21 mouse cellular contexts compared by ENCODE assay signal in genomic region chr16:17018071-17018470, GRCm38 (mm10). TPM values are rescaled to one million over a fixed set of nuclear protein-coding genes. Genes with fewer than 3 reads are reported as not detected.
A peak's percentile ranks its signal among the peaks of the same experiment; 100 is the strongest.
DNase-seq lines count a peak whose midpoint lies in the region; ATAC-seq lines count a peak whose summit lies in the region.
"Had no signal": no experiment of that assay in that cellular context is flagged by ENCODE, and none has a peak within 500 bp of the region (broad histone marks: within the 10 kb centered on the region; RNA-seq: fewer than 3 reads in every experiment).

No protein-coding gene starts in this region.

- H3K27me3 ChIP-seq in neural tube, embryonic 15.5 days (replicated peaks) = no peaks in the 10 kb centered on the region
- H3K27me3 ChIP-seq in midbrain, embryonic 16.5 days (ENCODE audit: control insufficient read depth, insufficient read depth, low read depth, low read length) = no peaks in the 10 kb centered on the region
- H3K27me3 ChIP-seq: forebrain, embryonic 13.5 days; hindbrain, embryonic 12.5 days; hindbrain, embryonic 15.5 days had no signal

- no peak for ATAC-seq in neural tube, embryonic 15.5 days (ENCODE audit: low FRiP score)
- no peak for ATAC-seq in midbrain, embryonic 16.5 days
- ATAC-seq: CD4-positive, CD25-positive, alpha-beta regulatory T cell, adult 4 months; forebrain, embryonic 13.5 days; forebrain, embryonic 16.5 days had no signal

- no peak overlapping the region for H3K4me2 ChIP-seq in neural tube, embryonic 15.5 days
- no peak overlapping the region for H3K4me2 ChIP-seq in midbrain, embryonic 16.5 days (ENCODE audit: low read length)
- H3K4me2 ChIP-seq: forebrain, embryonic 13.5 days; heart, embryonic 11.5 days; hindbrain, embryonic 12.5 days; hindbrain, embryonic 15.5 days had no signal

- no peak overlapping the region for H3K9ac ChIP-seq in neural tube, embryonic 15.5 days (replicated peaks)
- H3K9ac ChIP-seq in midbrain, embryonic 16.5 days (ENCODE audit: low read depth, low read length) = no peak overlapping the region
- H3K9ac ChIP-seq: forebrain, embryonic 13.5 days; hindbrain, embryonic 12.5 days; hindbrain, embryonic 15.5 days had no signal

- H3K9me3 ChIP-seq in neural tube, embryonic 15.5 days (replicated peaks) = no peaks in the 10 kb centered on the region
- no peaks in the 10 kb centered on the region for H3K9me3 ChIP-seq in midbrain, embryonic 16.5 days (replicated peaks; ENCODE audit: control insufficient read depth, low read length, poor library complexity, severe bottlenecking)
- H3K9me3 ChIP-seq: forebrain, embryonic 10.5 days; forebrain, embryonic 13.5 days; hindbrain, embryonic 12.5 days; hindbrain, embryonic 15.5 days had no signal

- H3K4me1 ChIP-seq in neural tube, embryonic 15.5 days = no peaks in the 10 kb centered on the region
- 0 out of 2 replicates have a peak, but pooled peaks cover 2% of the 10 kb centered on the region for H3K4me1 ChIP-seq in midbrain, embryonic 16.5 days (ENCODE audit: control insufficient read depth, insufficient read depth, low read length)
- H3K4me1 ChIP-seq: forebrain, embryonic 10.5 days; forebrain, embryonic 13.5 days; hindbrain, embryonic 12.5 days; hindbrain, embryonic 15.5 days had no signal

- H3K36me3 ChIP-seq in neural tube, embryonic 15.5 days = peaks cover 34% of the 10 kb centered on the region
- peaks cover 12% of the 10 kb centered on the region; the same call in 1 of the 2 replicates for H3K36me3 ChIP-seq in midbrain, embryonic 16.5 days (ENCODE audit: control insufficient read depth, insufficient read depth, low read length)

- WGBS in neural tube, embryonic 15.5 days = 68% methylated on average over 6 of the region's 6 CpGs
- 81% methylated on average over 6 of the region's 6 CpGs for WGBS in midbrain, embryonic 16.5 days

- peak; percentile 21 for DNase-seq in neural tube, embryonic 10.5 days (ENCODE audit: extremely low spot score, low spot score)
- DNase-seq in embryo, embryonic 11 days = peak; percentile 18
- peak; percentile 58 for DNase-seq in mesoderm, embryonic 11.5 days (ENCODE audit: low read depth, low spot score)
- no peak for DNase-seq in ovary, postnatal 14 days (ENCODE audit: low spot score)
- DNase-seq: adrenal gland, adult 2 months; adrenal gland, postnatal 14 days; cerebellum, adult 11 months; cerebellum, adult 2 months; cerebellum, adult 9-11 months; cerebellum, postnatal 25 days; gastrocnemius, postnatal 10 days; gastrocnemius, postnatal 36 days had no signal

- no peak overlapping the region for H3K27ac ChIP-seq in neural tube, embryonic 15.5 days (replicated peaks)
- H3K27ac ChIP-seq in midbrain, embryonic 16.5 days (ENCODE audit: low read length) = no peak overlapping the region
- H3K27ac ChIP-seq: forebrain, embryonic 10.5 days; forebrain, embryonic 13.5 days; hindbrain, embryonic 12.5 days; hindbrain, embryonic 15.5 days had no signal

- H3K4me3 ChIP-seq in neural tube, embryonic 15.5 days (replicated peaks) = no peak overlapping the region
- no peak overlapping the region for H3K4me3 ChIP-seq in midbrain, embryonic 16.5 days (ENCODE audit: low read depth, low read length)
- H3K4me3 ChIP-seq: forebrain, embryonic 10.5 days; forebrain, embryonic 13.5 days; hindbrain, embryonic 12.5 days; hindbrain, embryonic 15.5 days had no signal

RNA-seq across cellular contexts. Expression of gene Mapk1, which starts 34.9 kb away (rescaled TPM):
- 184 and 188 TPM in 2 replicates for polyA plus RNA-seq in neural tube, embryonic 15.5 days (2015; fragmentation: Nextera tagmentation; extraction: Ambion mirVana)
- polyA plus RNA-seq in midbrain, embryonic 16.5 days (2015; fragmentation: Nextera tagmentation; extraction: Ambion mirVana) = 182 and 189 TPM in 2 replicates

RNA-seq across cellular contexts. Expression of gene Ypel1, which starts 51.4 kb away (rescaled TPM):
- polyA plus RNA-seq in neural tube, embryonic 15.5 days (2015; fragmentation: Nextera tagmentation; extraction: Ambion mirVana) = 77.5 and 94.9 TPM in 2 replicates
- 150 and 160 TPM in 2 replicates for polyA plus RNA-seq in midbrain, embryonic 16.5 days (2015; fragmentation: Nextera tagmentation; extraction: Ambion mirVana)
